Mouse (Mus musculus) forebrain, embryonic 13.5 days (tissue): ENCODE results near the gene Dpt. TPM values are rescaled to one million over a fixed set of nuclear protein-coding genes. Genes with fewer than 3 reads are reported as not detected.
"Not testable (repeated sequence)": the region's sequence is repeated elsewhere in the genome, so short reads cannot be mapped to it uniquely, and the experiment has no call there.

Experiments used
- ATAC-seq: fragments of 200-750 bp; cut with Nextera tagmentation; 2 replicates; pipeline ENCODE4 v1.8.0; 2017
- H3K27ac ChIP-seq: fragments of 300-500 bp; sonication (generic); 2 replicates; pipeline ENCODE4 v1.5.1; 2015; ENCODE audit warnings: inconsistent platforms, mild to moderate bottlenecking, moderate library complexity
- H3K27me3 ChIP-seq: fragments of 300-500 bp; sonication (generic); 2 replicates; pipeline ENCODE4 v1.6.1; 2015; ENCODE audit warnings: mild to moderate bottlenecking, inconsistent platforms
- H3K36me3 ChIP-seq: fragments of 300-500 bp; sonication (generic); 2 replicates; pipeline ENCODE4 v1.6.1; 2015; ENCODE audit warnings: mild to moderate bottlenecking, inconsistent platforms; ENCODE audit not compliant: poor library complexity, severe bottlenecking
- H3K4me1 ChIP-seq: fragments of 300-500 bp; sonication (generic); 2 replicates; pipeline ENCODE4 v1.6.1; 2015; ENCODE audit warnings: inconsistent platforms
- H3K4me2 ChIP-seq: fragments of 300-500 bp; sonication (generic); 2 replicates; pipeline ENCODE4 v1.6.1; 2015; ENCODE audit warnings: inconsistent platforms, mild to moderate bottlenecking, moderate library complexity
- H3K4me3 ChIP-seq: fragments of 300-500 bp; sonication (generic); 2 replicates; pipeline ENCODE4 v1.5.1; 2015; ENCODE audit warnings: mild to moderate bottlenecking, inconsistent platforms
- H3K9ac ChIP-seq: fragments of 300-500 bp; sonication (generic); 2 replicates; pipeline ENCODE4 v1.6.1; 2015; ENCODE audit warnings: mild to moderate bottlenecking, inconsistent platforms
- H3K9me3 ChIP-seq: fragments of 300-500 bp; sonication (generic); replicated peaks from 2 replicates; pipeline ENCODE4 v1.6.1; 2016; ENCODE audit warnings: inconsistent platforms
- WGBS: fragments of 180-500 bp; shearing (Covaris S2); methylation state at CpG from one replicate; pipeline ENCODE4 v1.1.7; 2015; 5-methylcytosine and 5-hydroxymethylcytosine counted together
- polyA plus RNA-seq: library from polyadenylated mRNA; unstranded; fragments of >200 nt; fragmentation: Nextera tagmentation; extraction: Ambion mirVana; gene quantifications from 2 replicates; pipeline ENCODE4 v1.2.1, GENCODE M21; 2015

Dpt gene
- polyA plus RNA-seq, result not detected in 2 replicates

DNA sequence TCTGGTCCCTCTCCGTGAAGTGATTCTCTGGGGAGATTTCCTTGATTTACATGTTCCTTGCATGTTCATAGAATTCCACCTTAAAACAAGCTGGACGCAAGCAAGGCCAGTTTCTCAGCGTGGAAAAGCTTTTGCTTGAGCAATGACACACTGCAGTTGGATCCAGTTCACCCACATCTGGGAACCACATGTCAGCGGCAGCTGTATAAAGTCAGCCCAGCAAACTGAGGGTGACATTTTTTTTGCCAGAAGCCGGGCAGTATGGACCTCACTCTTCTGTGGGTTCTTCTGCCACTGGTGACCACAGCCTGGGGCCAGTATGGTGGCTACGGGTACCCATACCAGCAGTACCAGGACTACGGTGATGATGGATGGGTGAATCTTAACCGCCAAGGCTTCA is at the start of gene Dpt:
TSS of gene Dpt (plus strand) at position 174 of the 400 bp plus-strand sequence.
- no peak within 1 kb of the TSS for H3K4me3 ChIP-seq
- no peaks in the 10 kb centered on the region for H3K27me3 ChIP-seq
- no peaks in the 10 kb centered on the region for H3K9me3 ChIP-seq
- H3K27ac ChIP-seq, result no peak within 1 kb of the TSS
- H3K9ac ChIP-seq, result no peak within 1 kb of the TSS
- H3K4me1 ChIP-seq, result no peaks in the 10 kb centered on the region
- ATAC-seq, result no peak
- WGBS, result 97% methylated on average over 8 of the region's 8 CpGs
- H3K4me2 ChIP-seq, result no peak within 1 kb of the TSS
- no peaks in the 10 kb centered on the region for H3K36me3 ChIP-seq

- WGBS, result 89% methylated on average over 4 of the region's 4 CpGs
- Histone ChIP-seq H3K9ac (no peak overlapping the region), H3K4me1 (no peaks in the 10 kb centered on the region), H3K36me3 (no peaks in the 10 kb centered on the region), H3K4me3 (no peak overlapping the region), H3K9me3 (no peaks in the 10 kb centered on the region), H3K4me2 (no peak overlapping the region), H3K27me3 (no peaks in the 10 kb centered on the region), H3K27ac (no peak overlapping the region)
- no peak for ATAC-seq
Measured at GRCm38 (mm10) chr1:164753736-164754135, 42.7 kb upstream of the Dpt start.

- Histone ChIP-seq H3K27ac (no peak overlapping the region), H3K4me1 (no peaks in the 10 kb centered on the region), H3K9ac (no peak overlapping the region), H3K27me3 (no peaks in the 10 kb centered on the region), H3K9me3 (no peaks in the 10 kb centered on the region), H3K4me3 (no peak overlapping the region), H3K4me2 (no peak overlapping the region), H3K36me3 (no peaks in the 10 kb centered on the region)
- WGBS, result 89% methylated on average over 3 of the region's 3 CpGs
- no peak for ATAC-seq
Measured at GRCm38 (mm10) chr1:164755671-164756070, 40.8 kb upstream of the Dpt start.

DNA sequence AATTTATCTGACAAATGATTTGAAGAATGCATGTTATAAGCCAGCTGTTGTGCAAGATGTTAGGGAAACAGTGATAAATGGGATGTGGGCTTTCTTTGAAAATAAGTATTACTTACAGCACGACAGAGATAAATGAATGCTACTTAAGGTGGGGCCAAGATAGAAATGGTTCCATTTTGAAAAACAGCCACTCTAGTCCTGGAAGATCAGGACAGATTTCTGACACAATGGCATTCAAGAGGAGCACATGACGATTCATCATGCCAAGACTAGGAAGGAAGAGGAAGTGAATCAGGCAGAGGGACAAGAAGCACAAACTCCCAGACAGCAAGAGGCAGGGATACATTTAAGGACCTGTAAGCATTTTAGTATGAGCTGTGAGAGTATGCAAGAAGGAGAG is 39.5 kb upstream of the Dpt start:
- 76% methylated on average over 2 of the region's 2 CpGs for WGBS
- no peak for ATAC-seq
- H3K4me3 ChIP-seq, result no peak overlapping the region

DNA sequence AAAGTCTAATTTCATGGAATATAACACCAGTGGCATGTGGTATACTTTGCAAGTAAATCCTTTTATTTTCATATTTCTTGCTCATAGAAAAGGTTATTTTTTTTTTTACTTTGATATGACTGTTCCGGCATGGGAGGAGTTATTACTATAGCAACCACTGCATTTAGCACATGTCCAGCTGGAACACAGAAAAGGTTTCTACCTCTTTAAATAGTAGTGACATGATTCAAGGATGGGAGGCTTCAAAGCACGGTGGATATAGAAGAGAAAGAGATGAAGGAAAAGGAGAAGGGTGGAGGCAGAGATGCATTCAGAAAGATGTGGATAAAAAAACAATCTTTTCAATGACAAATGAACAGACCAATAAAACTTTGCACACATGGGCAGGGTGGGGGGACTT is 38.0 kb upstream of the Dpt start:
- Histone ChIP-seq H3K9me3 (no peaks in the 10 kb centered on the region), H3K4me1 (no peaks in the 10 kb centered on the region), H3K36me3 (no peaks in the 10 kb centered on the region), H3K27ac (no peak overlapping the region), H3K4me2 (no peak overlapping the region), H3K4me3 (no peak overlapping the region), H3K27me3 (no peaks in the 10 kb centered on the region), H3K9ac (no peak overlapping the region)
- WGBS, result 77% methylated on average over 2 of the region's 2 CpGs
- ATAC-seq, result no peak

More for the DNA sequence above, 39.5 kb upstream of the Dpt start:
- Histone ChIP-seq H3K4me1 (no peaks in the 10 kb centered on the region), H3K27ac (no peak overlapping the region), H3K9ac (no peak overlapping the region), H3K9me3 (no peaks in the 10 kb centered on the region), H3K4me2 (no peak overlapping the region), H3K27me3 (no peaks in the 10 kb centered on the region), H3K36me3 (no peaks in the 10 kb centered on the region)

- ATAC-seq, result no peak
- Histone ChIP-seq H3K4me1 (no peaks in the 10 kb centered on the region), H3K27ac (no peak overlapping the region), H3K9ac (no peak overlapping the region), H3K4me3 (no peak overlapping the region), H3K36me3 (no peaks in the 10 kb centered on the region), H3K27me3 (no peaks in the 10 kb centered on the region), H3K4me2 (no peak overlapping the region), H3K9me3 (no peaks in the 10 kb centered on the region)
- WGBS, result 60% methylated on average over 2 of the region's 2 CpGs
Measured at GRCm38 (mm10) chr1:164762276-164762675, 34.2 kb upstream of the Dpt start.

GRCm38 (mm10) chr1:164766646-164767045 is 29.8 kb upstream of the Dpt start:
- no peak overlapping the region for H3K9ac ChIP-seq
- H3K4me1 ChIP-seq, result no peaks in the 10 kb centered on the region
- no peaks in the 10 kb centered on the region for H3K9me3 ChIP-seq
- no peaks in the 10 kb centered on the region for H3K27me3 ChIP-seq
- ATAC-seq, result no peak
- H3K36me3 ChIP-seq, result no peaks in the 10 kb centered on the region
- no peak overlapping the region for H3K4me2 ChIP-seq
- H3K4me3 ChIP-seq, result no peak overlapping the region
- 84% methylated on average over 3 of the region's 3 CpGs for WGBS
- no peak overlapping the region for H3K27ac ChIP-seq

DNA sequence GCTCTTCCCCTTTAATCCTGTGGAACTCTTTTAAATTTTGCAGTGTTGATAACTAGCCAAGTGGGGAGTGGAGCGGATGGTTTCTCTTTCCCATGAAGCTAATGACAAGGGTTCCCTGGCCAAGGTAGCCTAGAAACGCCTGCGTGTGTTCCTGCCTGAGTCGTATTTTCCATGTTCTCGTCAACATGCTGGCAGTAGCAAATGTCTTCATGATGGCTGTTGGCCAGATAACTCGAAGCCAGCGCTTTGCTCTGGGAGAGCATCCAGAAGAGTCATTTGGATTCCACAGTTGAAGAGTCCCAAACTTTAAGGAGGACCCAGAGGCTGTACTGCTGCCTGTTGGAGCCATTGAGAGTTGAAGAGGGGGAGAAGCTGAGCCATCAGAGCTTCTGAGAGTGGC is 25.8 kb upstream of the Dpt start:
- Histone ChIP-seq H3K4me1 (no peaks in the 10 kb centered on the region), H3K4me2 (no peak overlapping the region), H3K9me3 (no peaks in the 10 kb centered on the region), H3K36me3 (no peaks in the 10 kb centered on the region), H3K27ac (no peak overlapping the region), H3K9ac (no peak overlapping the region), H3K4me3 (no peak overlapping the region), H3K27me3 (no peaks in the 10 kb centered on the region)
- WGBS, result 86% methylated on average over 7 of the region's 7 CpGs
- ATAC-seq, result no peak; the same call in 1 of the 2 replicates

- Histone ChIP-seq H3K4me1 (no peaks in the 10 kb centered on the region), H3K4me2 (no peak overlapping the region), H3K9ac (no peak overlapping the region)
Measured at GRCm38 (mm10) chr1:164780851-164781510, 15.5 kb upstream of the Dpt start.

GRCm38 (mm10) chr1:164786165-164786564 is 10.3 kb upstream of the Dpt start:
- WGBS, result 93% methylated on average over 5 of the region's 5 CpGs
- Histone ChIP-seq H3K4me1 (no peaks in the 10 kb centered on the region), H3K4me3 (no peak overlapping the region), H3K36me3 (no peaks in the 10 kb centered on the region), H3K27ac (no peak overlapping the region), H3K27me3 (no peaks in the 10 kb centered on the region), H3K9ac (no peak overlapping the region), H3K4me2 (no peak overlapping the region), H3K9me3 (no peaks in the 10 kb centered on the region)
- no peak for ATAC-seq

More at GRCm38 (mm10) chr1:164780851-164781510, 15.5 kb upstream of the Dpt start:
- peak; percentile 21; the same call in 1 of the 2 replicates for ATAC-seq
- H3K27me3 ChIP-seq, result no peaks in the 10 kb centered on the region
- no peak overlapping the region for H3K4me3 ChIP-seq
- H3K27ac ChIP-seq, result no peak overlapping the region
- no peaks in the 10 kb centered on the region for H3K36me3 ChIP-seq
- 52% methylated on average over 7 of the region's 7 CpGs for WGBS
- no peaks in the 10 kb centered on the region for H3K9me3 ChIP-seq

GRCm38 (mm10) chr1:164787771-164788170 is 8.7 kb upstream of the Dpt start:
- 86% methylated on average over 7 of the region's 7 CpGs for WGBS
- no peak for ATAC-seq
- H3K27ac ChIP-seq, result no peak overlapping the region

GRCm38 (mm10) chr1:164788292-164788691 is 8.2 kb upstream of the Dpt start:
- H3K4me1 ChIP-seq, result no peaks in the 10 kb centered on the region
- H3K27ac ChIP-seq, result no peak overlapping the region
- H3K9me3 ChIP-seq, result no peaks in the 10 kb centered on the region
- H3K36me3 ChIP-seq, result no peaks in the 10 kb centered on the region
- no peak for ATAC-seq
- no peaks in the 10 kb centered on the region for H3K27me3 ChIP-seq
- WGBS, result 93% methylated on average over 7 of the region's 7 CpGs
- H3K4me3 ChIP-seq, result no peak overlapping the region
- H3K4me2 ChIP-seq, result no peak overlapping the region
- no peak overlapping the region for H3K9ac ChIP-seq

More at GRCm38 (mm10) chr1:164787771-164788170, 8.7 kb upstream of the Dpt start:
- H3K9ac ChIP-seq, result no peak overlapping the region
- H3K36me3 ChIP-seq, result no peaks in the 10 kb centered on the region
- no peaks in the 10 kb centered on the region for H3K27me3 ChIP-seq
- H3K4me2 ChIP-seq, result no peak overlapping the region
- H3K4me1 ChIP-seq, result no peaks in the 10 kb centered on the region
- H3K4me3 ChIP-seq, result no peak overlapping the region
- H3K9me3 ChIP-seq, result no peaks in the 10 kb centered on the region

- 95% methylated on average over 12 of the region's 12 CpGs for WGBS
- not testable (repeated sequence) for H3K4me2 ChIP-seq, H3K9ac ChIP-seq, H3K27ac ChIP-seq, H3K4me3 ChIP-seq, H3K27me3 ChIP-seq, H3K36me3 ChIP-seq, H3K4me1 ChIP-seq, ATAC-seq, H3K9me3 ChIP-seq
Measured at GRCm38 (mm10) chr1:164790296-164790695, 6.1 kb upstream of the Dpt start.
